Mouse (Mus musculus): ENCODE measurements around the gene Cbx8. TPM values are rescaled to one million over a fixed set of nuclear protein-coding genes. Genes with fewer than 3 reads are reported as not detected.
A peak's percentile ranks its signal among the peaks of the same experiment; 100 is the strongest.

Gene Cbx8
- polyA plus RNA-seq, 1 experiment from 2014 or later = 6.8 TPM

DNA sequence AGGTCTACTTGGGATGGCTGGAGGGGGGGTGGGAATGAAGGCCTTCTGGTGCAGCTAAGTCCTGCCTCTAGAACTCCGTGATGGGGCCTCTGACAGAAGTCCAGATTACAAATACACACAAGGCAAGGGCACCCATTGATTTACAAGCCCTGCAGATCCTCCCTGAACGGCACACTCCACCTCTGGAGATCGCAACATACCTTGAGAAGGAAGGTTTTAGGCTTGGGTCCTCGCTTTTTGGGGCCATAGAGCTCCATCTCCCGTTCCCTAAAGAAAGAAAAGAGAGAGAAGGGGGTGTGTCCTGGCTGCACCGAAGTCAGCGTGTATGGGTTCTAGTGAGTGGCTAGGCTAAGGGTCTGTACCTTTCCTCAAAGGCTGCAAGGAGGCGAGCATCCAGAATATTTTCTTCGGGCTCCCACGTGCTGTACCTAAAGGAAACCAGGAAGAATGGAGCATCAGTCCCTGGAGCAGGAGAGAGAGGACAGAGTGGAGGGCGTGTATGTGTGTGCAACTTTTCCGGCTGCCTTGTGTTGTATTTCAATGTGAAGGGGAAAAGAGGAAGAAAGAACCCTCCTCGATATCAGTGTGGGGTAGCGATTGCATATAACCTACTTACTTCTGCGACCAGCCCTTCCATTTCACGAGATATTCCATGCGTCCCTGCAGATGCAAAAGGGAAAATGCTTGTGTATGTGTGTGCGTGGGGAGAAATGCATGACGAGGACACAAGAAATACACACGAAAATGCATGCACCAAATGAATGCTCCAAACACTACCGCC is 847 bp downstream of the Cbx8 start:
- Histone ChIP-seq H3K36me3 (ENCODE audit: control insufficient read depth, insufficient read depth, low read length) (no peaks in the 10 kb centered on the region), H3K4me3 (ENCODE audit: low read depth, low read length) (peak overlapping the region; percentile 68), H3K9ac (ENCODE audit: low read length) (peak overlapping the region; percentile 76), H3K4me2 (ENCODE audit: low read depth) (peak overlapping the region; percentile 89), H3K9me3 (ENCODE audit: control insufficient read depth, low read length) (no peaks in the 10 kb centered on the region), H3K27ac (ENCODE audit: low read depth, low read length) (no peak overlapping the region), H3K27me3 (ENCODE audit: control insufficient read depth, insufficient read depth, low read length) (peaks cover 77% of the 10 kb centered on the region), H3K4me1 (ENCODE audit: control insufficient read depth, insufficient read depth, low read length) (peaks cover 41% of the 10 kb centered on the region)
- ATAC-seq (ENCODE audit: insufficient read depth, low FRiP score, low TSS enrichment) = no peak
- WGBS = 1% methylated on average over 21 of the region's 21 CpGs
- no peak for DNase-seq (ENCODE audit: low spot score)

DNA sequence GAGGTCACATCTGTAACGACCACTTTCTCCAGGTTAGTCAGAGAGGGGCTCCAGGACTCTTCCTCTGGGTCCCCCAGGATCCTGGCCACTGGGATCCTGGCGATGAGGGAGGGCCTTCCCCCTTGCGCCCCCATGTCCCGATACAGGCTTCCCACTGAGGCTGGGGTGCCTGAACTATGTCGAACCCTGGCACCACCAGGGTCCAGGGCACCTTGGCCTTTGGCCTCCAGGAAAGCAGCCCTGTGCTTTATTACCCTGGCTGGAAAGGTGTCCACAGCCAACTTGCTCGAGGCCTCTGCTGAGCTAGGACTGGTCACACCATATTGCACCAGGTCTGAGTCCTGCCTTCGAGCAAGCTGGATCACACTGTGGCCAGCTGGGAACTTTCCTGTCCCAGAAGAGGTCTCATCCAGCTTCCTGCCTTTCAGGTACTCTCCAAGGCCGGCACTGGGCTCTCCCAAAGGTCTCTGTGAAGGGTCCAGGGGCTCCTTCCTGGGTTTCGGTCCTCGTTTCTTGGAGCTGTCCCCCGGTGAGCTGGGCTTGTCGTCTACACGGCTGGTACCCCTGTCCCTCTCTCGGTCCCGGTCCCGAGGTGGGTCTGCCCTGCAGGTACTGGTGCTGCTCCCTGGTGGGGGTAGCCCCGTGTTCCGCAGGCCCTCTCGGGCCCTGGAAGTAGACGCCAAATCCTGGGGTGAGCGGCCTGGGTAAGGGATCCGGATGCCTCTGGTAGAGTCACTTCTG is 1.9 kb downstream of the Cbx8 start:
- H3K9me3 ChIP-seq (ENCODE audit: control insufficient read depth, low read length) = no peaks in the 10 kb centered on the region
- no peak overlapping the region for H3K9ac ChIP-seq (ENCODE audit: low read length)
- peak overlapping the region; percentile 15; the same call in 1 of the 2 replicates for H3K4me3 ChIP-seq (ENCODE audit: low read depth, low read length)
- H3K27ac ChIP-seq (ENCODE audit: low read depth, low read length) = no peak overlapping the region
- no peak for DNase-seq (ENCODE audit: low spot score)
- no peaks in the 10 kb centered on the region for H3K36me3 ChIP-seq (ENCODE audit: control insufficient read depth, insufficient read depth, low read length)
- ATAC-seq (ENCODE audit: insufficient read depth, low FRiP score, low TSS enrichment) = no peak
- no peak overlapping the region for H3K4me2 ChIP-seq (ENCODE audit: low read depth)
- peaks cover 76% of the 10 kb centered on the region for H3K27me3 ChIP-seq (ENCODE audit: control insufficient read depth, insufficient read depth, low read length)
- WGBS = 12% methylated on average over 22 of the region's 22 CpGs
- peaks cover 48% of the 10 kb centered on the region for H3K4me1 ChIP-seq (ENCODE audit: control insufficient read depth, insufficient read depth, low read length)

DNA sequence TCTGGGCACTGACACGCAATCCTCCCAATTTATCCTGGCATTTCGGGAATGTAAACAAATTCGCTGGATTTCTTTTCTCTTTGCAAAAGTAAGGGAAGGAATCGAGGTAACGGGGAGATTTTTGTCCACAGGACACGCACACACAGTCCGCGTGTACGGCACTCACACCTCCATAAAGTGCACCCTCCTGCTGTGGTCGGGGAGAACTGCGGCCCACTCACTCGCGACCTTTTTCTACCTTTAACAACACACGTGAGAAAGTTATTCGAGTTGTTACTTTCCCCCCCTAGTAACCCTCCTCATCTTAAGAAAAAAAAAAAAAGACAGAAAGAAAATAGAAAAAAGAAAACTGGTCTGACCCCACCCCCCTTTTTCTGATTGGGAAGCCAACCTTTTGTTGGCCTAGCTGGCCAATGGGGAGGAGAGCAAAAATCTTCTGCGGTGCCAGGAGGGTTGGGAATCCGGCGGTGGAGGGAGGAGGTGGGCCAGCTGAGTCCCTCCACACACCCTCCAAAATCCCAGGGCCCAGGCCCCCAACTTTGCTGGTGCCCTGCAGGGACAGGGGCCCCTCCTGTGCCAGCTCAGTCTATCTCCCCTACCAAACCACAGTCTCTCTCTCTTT is 2.9 kb downstream of the Cbx8 start:
- H3K4me1 ChIP-seq (ENCODE audit: control insufficient read depth, insufficient read depth, low read length) = peaks cover 48% of the 10 kb centered on the region
- H3K27me3 ChIP-seq (ENCODE audit: control insufficient read depth, insufficient read depth, low read length) = peaks cover 71% of the 10 kb centered on the region
- no peak for ATAC-seq (ENCODE audit: insufficient read depth, low FRiP score, low TSS enrichment)
- WGBS = under 1% methylated on average over 18 of the region's 18 CpGs
- H3K4me2 ChIP-seq (ENCODE audit: low read depth) = peak overlapping the region; percentile 84
- no peak for DNase-seq (ENCODE audit: low spot score)
- H3K4me3 ChIP-seq (ENCODE audit: low read depth, low read length) = peak overlapping the region; percentile 40
- peak overlapping the region; percentile 41; the same call in 1 of the 2 replicates for H3K9ac ChIP-seq (ENCODE audit: low read length)
- H3K27ac ChIP-seq (ENCODE audit: low read depth, low read length) = no peak overlapping the region
- H3K9me3 ChIP-seq (ENCODE audit: control insufficient read depth, low read length) = no peaks in the 10 kb centered on the region
- H3K36me3 ChIP-seq (ENCODE audit: control insufficient read depth, insufficient read depth, low read length) = no peaks in the 10 kb centered on the region

DNA sequence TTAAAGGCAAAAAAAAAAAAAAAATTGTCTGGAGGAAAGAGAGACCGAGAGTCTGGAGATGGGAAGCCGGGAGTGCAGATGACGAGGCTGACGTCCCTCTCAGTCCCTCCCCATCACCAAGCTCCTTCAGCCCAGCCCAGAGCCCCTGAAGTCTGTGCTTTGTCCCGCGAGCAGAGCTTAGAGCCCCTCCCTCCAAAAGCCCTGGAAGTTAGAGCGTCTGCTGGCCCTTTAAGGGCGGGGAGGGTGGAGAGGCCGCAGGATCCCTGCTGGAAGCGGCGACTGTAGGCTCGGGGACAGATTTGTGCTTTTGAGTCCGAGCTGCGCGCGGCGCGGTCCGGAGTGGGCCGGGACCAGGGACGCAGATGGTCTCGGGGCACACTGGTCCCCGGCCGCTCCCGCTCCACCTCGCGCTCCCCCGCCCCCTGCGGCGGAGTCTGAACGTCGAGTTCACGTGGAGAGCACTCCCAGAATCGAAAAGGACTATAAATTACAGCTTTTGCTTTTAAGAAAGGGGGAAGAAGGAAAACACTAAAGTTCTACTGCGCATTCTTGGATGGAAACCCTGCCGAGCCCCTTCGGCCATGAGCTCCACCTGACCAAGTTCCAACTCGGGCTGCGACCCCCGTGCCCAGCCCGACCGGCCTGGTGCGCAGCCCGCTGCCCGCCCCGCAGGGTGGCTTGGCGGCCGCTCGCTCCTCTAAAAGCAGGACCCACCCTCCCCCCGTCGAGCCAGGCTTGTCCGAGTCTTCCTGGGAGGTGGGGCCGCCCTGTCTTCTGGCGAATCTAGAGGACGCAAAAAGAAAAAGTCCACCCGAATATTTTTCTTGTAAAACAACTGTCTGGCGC is 3.6 kb downstream of the Cbx8 start:
- H3K4me1 ChIP-seq (ENCODE audit: control insufficient read depth, insufficient read depth, low read length) = peaks cover 48% of the 10 kb centered on the region
- no peaks in the 10 kb centered on the region for H3K9me3 ChIP-seq (ENCODE audit: control insufficient read depth, low read length)
- peak overlapping the region; percentile 40 for H3K4me3 ChIP-seq (ENCODE audit: low read depth, low read length)
- WGBS = under 1% methylated on average over 57 of the region's 57 CpGs
- DNase-seq (ENCODE audit: low spot score) (peak; percentile 61), ATAC-seq (ENCODE audit: insufficient read depth, low FRiP score, low TSS enrichment) (no peak)
- H3K9ac ChIP-seq (ENCODE audit: low read length) = peak overlapping the region; percentile 41
- peaks cover 63% of the 10 kb centered on the region for H3K27me3 ChIP-seq (ENCODE audit: control insufficient read depth, insufficient read depth, low read length)
- H3K27ac ChIP-seq (ENCODE audit: low read depth, low read length) = no peak overlapping the region
- H3K4me2 ChIP-seq (ENCODE audit: low read depth) = peak overlapping the region; percentile 84
- no peaks in the 10 kb centered on the region for H3K36me3 ChIP-seq (ENCODE audit: control insufficient read depth, insufficient read depth, low read length)

DNA sequence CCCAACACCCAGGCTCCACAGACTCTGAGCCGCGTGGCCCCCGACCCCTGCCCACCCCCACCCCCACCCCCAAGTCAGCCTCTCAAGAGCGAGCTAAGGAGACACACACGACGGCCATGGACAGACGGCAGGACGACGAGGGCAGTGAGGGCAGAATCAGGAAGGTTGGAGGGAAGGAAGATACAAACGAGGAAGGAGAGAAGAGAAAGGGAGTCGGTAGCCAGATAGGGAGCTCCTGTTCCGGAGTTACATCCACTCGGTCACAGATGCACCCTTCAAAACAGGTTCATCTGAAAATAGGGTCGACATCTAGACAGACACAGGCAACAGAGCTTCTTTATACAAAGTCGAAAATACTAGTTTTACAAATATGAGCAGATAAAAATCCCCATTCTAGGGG is 4.3 kb downstream of the Cbx8 start:
- H3K36me3 ChIP-seq (ENCODE audit: control insufficient read depth, insufficient read depth, low read length) = no peaks in the 10 kb centered on the region
- ATAC-seq (ENCODE audit: insufficient read depth, low FRiP score, low TSS enrichment) (no peak), DNase-seq (ENCODE audit: low spot score) (no peak)
- H3K9ac ChIP-seq (ENCODE audit: low read length) = no peak overlapping the region
- peaks cover 56% of the 10 kb centered on the region for H3K27me3 ChIP-seq (ENCODE audit: control insufficient read depth, insufficient read depth, low read length)
- no peak overlapping the region for H3K4me3 ChIP-seq (ENCODE audit: low read depth, low read length)
- no peak overlapping the region for H3K27ac ChIP-seq (ENCODE audit: low read depth, low read length)
- H3K9me3 ChIP-seq (ENCODE audit: control insufficient read depth, low read length) = no peaks in the 10 kb centered on the region
- H3K4me2 ChIP-seq (ENCODE audit: low read depth) = no peak overlapping the region
- H3K4me1 ChIP-seq (ENCODE audit: control insufficient read depth, insufficient read depth, low read length) = peaks cover 42% of the 10 kb centered on the region
- under 1% methylated on average over 15 of the region's 15 CpGs for WGBS

DNA sequence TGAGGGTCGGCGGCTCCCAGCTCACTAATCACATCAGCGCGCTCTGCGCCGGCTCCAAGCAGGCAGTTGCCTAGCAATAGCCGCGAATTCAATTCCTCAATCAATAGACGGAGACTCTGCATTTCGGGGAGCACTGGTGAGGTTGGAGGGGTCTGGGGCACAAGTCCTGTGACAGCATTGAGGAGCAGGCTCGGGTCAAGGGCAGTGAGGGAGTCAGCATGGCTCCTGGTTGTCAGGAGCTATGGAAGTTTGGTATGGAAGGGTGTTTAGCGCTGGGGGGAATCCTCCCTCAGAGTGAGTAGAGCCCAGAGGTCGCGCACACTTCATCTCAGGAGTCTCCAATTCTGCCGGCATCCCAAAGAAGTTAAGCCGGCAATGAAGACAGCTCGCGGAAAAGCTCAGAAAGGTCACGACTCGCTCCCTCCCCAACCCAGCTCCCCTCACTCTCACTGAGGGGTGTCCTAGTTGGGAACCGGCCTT is 5.0 kb downstream of the Cbx8 start:
- no peak overlapping the region for H3K27ac ChIP-seq (ENCODE audit: low read depth, low read length)
- no peak for ATAC-seq (ENCODE audit: insufficient read depth, low FRiP score, low TSS enrichment)
- peaks cover 54% of the 10 kb centered on the region for H3K27me3 ChIP-seq (ENCODE audit: control insufficient read depth, insufficient read depth, low read length)
- H3K9me3 ChIP-seq (ENCODE audit: control insufficient read depth, low read length) = no peaks in the 10 kb centered on the region
- H3K36me3 ChIP-seq (ENCODE audit: control insufficient read depth, insufficient read depth, low read length) = no peaks in the 10 kb centered on the region; the same call in 1 of the 2 replicates
- H3K4me2 ChIP-seq (ENCODE audit: low read depth) = no peak overlapping the region
- no peak overlapping the region for H3K4me3 ChIP-seq (ENCODE audit: low read depth, low read length)
- H3K4me1 ChIP-seq (ENCODE audit: control insufficient read depth, insufficient read depth, low read length) = peaks cover 40% of the 10 kb centered on the region
- no peak overlapping the region for H3K9ac ChIP-seq (ENCODE audit: low read length)
- WGBS = 1% methylated on average over 21 of the region's 21 CpGs
- DNase-seq (ENCODE audit: low spot score) = peak; percentile 58

DNA sequence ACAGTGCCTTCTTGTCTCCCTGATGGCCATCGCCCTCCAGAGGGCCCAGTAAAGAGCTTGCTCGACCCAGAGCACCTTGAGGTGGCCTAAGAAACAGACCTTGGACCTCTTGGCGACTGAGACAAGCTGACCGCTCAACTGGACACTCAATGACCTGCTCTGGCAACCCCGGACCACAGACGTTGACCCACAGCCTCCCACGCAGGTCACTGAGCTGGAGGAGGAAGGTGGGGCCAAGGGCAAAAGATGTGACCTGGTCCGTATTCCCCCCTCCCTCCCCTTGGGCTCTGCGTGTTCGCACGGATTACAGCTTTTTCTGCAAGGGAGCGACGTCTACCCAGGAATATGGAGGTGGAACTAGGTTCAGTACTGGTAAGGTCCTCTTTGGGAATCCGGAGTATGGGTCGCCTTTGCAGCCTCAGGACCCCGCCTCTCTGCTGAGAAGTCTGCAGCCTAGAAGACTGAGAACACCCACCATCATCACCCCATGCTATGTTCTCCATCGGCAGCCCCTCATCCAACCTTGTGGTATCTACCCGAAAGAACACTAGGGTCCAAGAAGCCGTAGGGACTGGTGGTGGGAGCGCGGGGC is 5.6 kb downstream of the Cbx8 start:
- H3K9ac ChIP-seq (ENCODE audit: low read length) = no peak overlapping the region
- H3K27ac ChIP-seq (ENCODE audit: low read depth, low read length) = no peak overlapping the region
- no peak overlapping the region for H3K4me2 ChIP-seq (ENCODE audit: low read depth)
- no peaks in the 10 kb centered on the region for H3K9me3 ChIP-seq (ENCODE audit: control insufficient read depth, low read length)
- ATAC-seq (ENCODE audit: insufficient read depth, low FRiP score, low TSS enrichment) (no peak), DNase-seq (ENCODE audit: low spot score) (no peak)
- H3K27me3 ChIP-seq (ENCODE audit: control insufficient read depth, insufficient read depth, low read length) = peaks cover 54% of the 10 kb centered on the region
- no peak overlapping the region for H3K4me3 ChIP-seq (ENCODE audit: low read depth, low read length)
- 1% methylated on average over 21 of the region's 21 CpGs for WGBS
- H3K36me3 ChIP-seq (ENCODE audit: control insufficient read depth, insufficient read depth, low read length) = peaks cover 2% of the 10 kb centered on the region; the same call in 1 of the 2 replicates
- H3K4me1 ChIP-seq (ENCODE audit: control insufficient read depth, insufficient read depth, low read length) = peaks cover 39% of the 10 kb centered on the region

DNA sequence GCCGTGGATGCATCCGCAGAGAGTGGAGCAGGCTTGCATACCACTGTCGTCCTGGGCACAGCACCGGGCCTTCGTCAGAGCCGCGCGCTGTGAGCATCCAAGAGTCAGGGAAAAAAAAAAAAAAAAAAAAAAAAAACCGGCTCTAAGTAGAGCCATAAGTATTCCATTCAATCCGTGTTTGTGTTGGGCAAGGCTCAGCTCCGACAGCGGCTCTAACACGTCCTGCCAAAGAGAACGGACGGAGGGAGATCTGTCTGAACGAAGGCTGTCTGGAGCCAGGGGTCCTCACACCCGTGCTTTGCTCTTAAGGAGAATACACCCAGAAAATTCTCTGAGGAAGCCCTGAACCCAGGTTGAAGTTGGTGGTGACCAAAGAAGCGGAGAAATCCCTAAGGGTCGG is 6.1 kb downstream of the Cbx8 start:
- DNase-seq (ENCODE audit: low spot score) (no peak), ATAC-seq (ENCODE audit: insufficient read depth, low FRiP score, low TSS enrichment) (no peak)
- Histone ChIP-seq H3K9me3 (ENCODE audit: control insufficient read depth, low read length) (no peaks in the 10 kb centered on the region), H3K4me1 (ENCODE audit: control insufficient read depth, insufficient read depth, low read length) (peaks cover 33% of the 10 kb centered on the region), H3K9ac (ENCODE audit: low read length) (no peak overlapping the region), H3K27me3 (ENCODE audit: control insufficient read depth, insufficient read depth, low read length) (peaks cover 51% of the 10 kb centered on the region), H3K4me3 (ENCODE audit: low read depth, low read length) (no peak overlapping the region), H3K36me3 (ENCODE audit: control insufficient read depth, insufficient read depth, low read length) (peaks cover 2% of the 10 kb centered on the region; the same call in 1 of the 2 replicates), H3K4me2 (ENCODE audit: low read depth) (no peak overlapping the region), H3K27ac (ENCODE audit: low read depth, low read length) (no peak overlapping the region)
- WGBS = 2% methylated on average over 19 of the region's 19 CpGs
